In the genomic region with DNA sequence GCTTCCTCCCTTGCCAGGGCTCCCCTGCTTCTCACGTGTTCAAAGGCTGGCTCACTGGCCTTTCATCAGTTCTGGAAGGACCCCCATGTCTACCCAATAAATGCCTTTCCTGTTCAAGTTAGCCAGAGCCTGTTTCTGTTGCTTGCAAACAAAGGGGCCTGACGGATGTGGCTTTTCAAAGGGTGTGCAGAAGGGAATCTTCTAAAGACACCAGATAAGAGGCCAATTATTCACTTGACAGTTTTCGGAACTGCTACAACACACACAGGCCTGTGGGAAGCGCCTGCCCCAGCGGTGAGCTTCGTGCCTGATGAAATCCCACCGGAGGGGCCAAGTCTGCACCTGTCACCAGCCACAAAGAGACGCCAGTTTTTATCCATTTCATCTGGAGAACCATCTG, we compare ENCODE assay signal across 23 mouse cellular contexts. TPM values are rescaled to one million over a fixed set of nuclear protein-coding genes. Genes with fewer than 3 reads are reported as not detected.
A peak's percentile ranks its signal among the peaks of the same experiment; 100 is the strongest.
DNase-seq lines count a peak whose midpoint lies in the region; ATAC-seq lines count a peak whose summit lies in the region.
"Had no signal": no experiment of that assay in that cellular context is flagged by ENCODE, and none has a peak within 500 bp of the region (broad histone marks: within the 10 kb centered on the region; RNA-seq: fewer than 3 reads in every experiment).

No protein-coding gene starts in this region.

- no peaks in the 10 kb centered on the region for H3K9me3 ChIP-seq in hindbrain, embryonic 10.5 days
- H3K9me3 ChIP-seq in hindbrain, embryonic 14.5 days (ENCODE audit: control insufficient read depth, low read length): no peaks in the 10 kb centered on the region
- no peaks in the 10 kb centered on the region for H3K9me3 ChIP-seq in midbrain, embryonic 16.5 days (replicated peaks; ENCODE audit: control insufficient read depth, low read length, poor library complexity, severe bottlenecking)
- H3K9me3 ChIP-seq in midbrain, embryonic 13.5 days: no peaks in the 10 kb centered on the region
- H3K9me3 ChIP-seq: embryonic facial prominence, embryonic 15.5 days; heart, embryonic 15.5 days; limb, embryonic 15.5 days; liver, embryonic 15.5 days; lung, embryonic 15.5 days; megakaryocyte, embryonic 14.5 days; neural tube, embryonic 13.5 days had no signal

- H3K27me3 ChIP-seq in hindbrain, embryonic 10.5 days (ENCODE audit: insufficient read depth, poor library complexity, severe bottlenecking): no peaks in the 10 kb centered on the region
- H3K27me3 ChIP-seq in hindbrain, embryonic 14.5 days (ENCODE audit: control insufficient read depth, insufficient read depth, low read length): no peaks in the 10 kb centered on the region
- no peaks in the 10 kb centered on the region for H3K27me3 ChIP-seq in midbrain, embryonic 16.5 days (ENCODE audit: control insufficient read depth, insufficient read depth, low read depth, low read length)
- no peaks in the 10 kb centered on the region for H3K27me3 ChIP-seq in midbrain, embryonic 13.5 days
- H3K27me3 ChIP-seq: embryonic facial prominence, embryonic 15.5 days; heart, embryonic 15.5 days; limb, embryonic 15.5 days; liver, embryonic 15.5 days; lung, embryonic 15.5 days; megakaryocyte, embryonic 14.5 days; neural tube, embryonic 13.5 days had no signal

- peaks cover 8% of the 10 kb centered on the region for H3K4me1 ChIP-seq in hindbrain, embryonic 10.5 days (replicated peaks)
- H3K4me1 ChIP-seq in hindbrain, embryonic 14.5 days (replicated peaks; ENCODE audit: control insufficient read depth, insufficient read depth, low read length): 0 out of 2 replicates have a peak, but pooled peaks cover 2% of the 10 kb centered on the region
- no peaks in the 10 kb centered on the region for H3K4me1 ChIP-seq in midbrain, embryonic 16.5 days (ENCODE audit: control insufficient read depth, insufficient read depth, low read length)
- peaks cover 6% of the 10 kb centered on the region; the same call in 1 of the 2 replicates for H3K4me1 ChIP-seq in midbrain, embryonic 13.5 days (replicated peaks)
- H3K4me1 ChIP-seq: embryonic facial prominence, embryonic 15.5 days; heart, embryonic 15.5 days; limb, embryonic 15.5 days; liver, embryonic 15.5 days; lung, embryonic 15.5 days; megakaryocyte, embryonic 14.5 days had no signal

- H3K27ac ChIP-seq in hindbrain, embryonic 10.5 days: no peak overlapping the region
- no peak overlapping the region for H3K27ac ChIP-seq in hindbrain, embryonic 14.5 days
- H3K27ac ChIP-seq in midbrain, embryonic 16.5 days (ENCODE audit: low read length): no peak overlapping the region
- H3K27ac ChIP-seq in midbrain, embryonic 13.5 days: no peak overlapping the region
- H3K27ac ChIP-seq: embryonic facial prominence, embryonic 15.5 days; heart, embryonic 15.5 days; limb, embryonic 15.5 days; liver, embryonic 15.5 days; lung, embryonic 15.5 days; neural tube, embryonic 13.5 days had no signal

- H3K4me3 ChIP-seq in hindbrain, embryonic 10.5 days: no peak overlapping the region
- H3K4me3 ChIP-seq in hindbrain, embryonic 14.5 days (replicated peaks; ENCODE audit: low read length): no peak overlapping the region
- no peak overlapping the region for H3K4me3 ChIP-seq in midbrain, embryonic 16.5 days (ENCODE audit: low read depth, low read length)
- no peak overlapping the region for H3K4me3 ChIP-seq in midbrain, embryonic 13.5 days (replicated peaks)
- H3K4me3 ChIP-seq: embryonic facial prominence, embryonic 15.5 days; heart, embryonic 15.5 days; limb, embryonic 15.5 days; liver, embryonic 15.5 days; lung, embryonic 15.5 days; megakaryocyte, embryonic 14.5 days; neural tube, embryonic 13.5 days had no signal

- no peak overlapping the region for H3K4me2 ChIP-seq in hindbrain, embryonic 14.5 days (replicated peaks)
- H3K4me2 ChIP-seq in midbrain, embryonic 16.5 days (ENCODE audit: low read length): no peak overlapping the region
- H3K4me2 ChIP-seq in midbrain, embryonic 13.5 days (replicated peaks): no peak overlapping the region
- H3K4me2 ChIP-seq: embryonic facial prominence, embryonic 15.5 days; heart, embryonic 15.5 days; limb, embryonic 15.5 days; liver, embryonic 15.5 days; lung, embryonic 15.5 days; neural tube, embryonic 13.5 days had no signal

- H3K36me3 ChIP-seq in hindbrain, embryonic 10.5 days: no peaks in the 10 kb centered on the region
- no peaks in the 10 kb centered on the region for H3K36me3 ChIP-seq in hindbrain, embryonic 14.5 days (replicated peaks; ENCODE audit: control insufficient read depth, insufficient read depth)
- no peaks in the 10 kb centered on the region for H3K36me3 ChIP-seq in midbrain, embryonic 16.5 days (ENCODE audit: control insufficient read depth, insufficient read depth, low read length)
- no peaks in the 10 kb centered on the region for H3K36me3 ChIP-seq in midbrain, embryonic 13.5 days
- H3K36me3 ChIP-seq: embryonic facial prominence, embryonic 15.5 days; heart, embryonic 15.5 days; limb, embryonic 15.5 days; liver, embryonic 15.5 days; lung, embryonic 15.5 days; neural tube, embryonic 13.5 days had no signal

- ATAC-seq in hindbrain, embryonic 14.5 days (ENCODE audit: low FRiP score): no peak
- peak; percentile 54; the same call in 1 of the 2 replicates for ATAC-seq in midbrain, embryonic 16.5 days
- ATAC-seq in midbrain, embryonic 13.5 days: no peak
- ATAC-seq: activated CD4-positive, CD25-positive, alpha-beta regulatory T cell, adult 4 months; inflammation-experienced regulatory T-cells, adult 6 months had no signal

- peak; percentile 20 to 23 for DNase-seq in cerebellum, postnatal 10 days
- no peak for DNase-seq in cerebellum, adult 11 months
- peak; percentile 3 for DNase-seq in hindbrain, embryonic 10.5 days (ENCODE audit: low spot score)
- no peak for DNase-seq in hindbrain, embryonic 14.5 days (ENCODE audit: low spot score)
- peak; percentile 8 for DNase-seq in thymus, postnatal 25 days
- no peak for DNase-seq in frontal cortex, postnatal 10 days (ENCODE audit: low spot score in 2 of 2)
- DNase-seq: adrenal gland, postnatal 10 days; cerebellum, adult 9-10 months; heart, postnatal 36 days; kidney, adult 18-20 months; kidney, postnatal 4 days; lung, postnatal 36 days had no signal

- WGBS in hindbrain, embryonic 10.5 days: 19% methylated on average over 8 of the region's 8 CpGs
- WGBS in hindbrain, embryonic 14.5 days: 8% methylated on average over 8 of the region's 8 CpGs
- 12% methylated on average over 8 of the region's 8 CpGs for WGBS in midbrain, embryonic 16.5 days
- 16% methylated on average over 8 of the region's 8 CpGs for WGBS in midbrain, embryonic 13.5 days

- no peak overlapping the region for H3K9ac ChIP-seq in hindbrain, embryonic 14.5 days
- no peak overlapping the region for H3K9ac ChIP-seq in midbrain, embryonic 16.5 days (ENCODE audit: low read depth, low read length)
- no peak overlapping the region for H3K9ac ChIP-seq in midbrain, embryonic 13.5 days (replicated peaks)
- H3K9ac ChIP-seq: embryonic facial prominence, embryonic 15.5 days; heart, embryonic 15.5 days; limb, embryonic 15.5 days; liver, embryonic 15.5 days; lung, embryonic 15.5 days; neural tube, embryonic 13.5 days had no signal

RNA-seq across cellular contexts. Expression of gene Sod3, which starts 31.5 kb away (rescaled TPM):
- polyA plus RNA-seq in hindbrain, embryonic 10.5 days (2016; fragmentation: Nextera tagmentation; extraction: Ambion mirVana): 1.5 and 2.0 TPM in 2 replicates
- polyA plus RNA-seq in hindbrain, embryonic 14.5 days (2014; fragmentation: Nextera tagmentation; extraction: Ambion mirVana): 2.9 and 3.8 TPM in 2 replicates
- 1.8 and 2.8 TPM in 2 replicates for polyA plus RNA-seq in midbrain, embryonic 16.5 days (2015; fragmentation: Nextera tagmentation; extraction: Ambion mirVana)
- 0.50 and 0.52 TPM in 2 replicates for polyA plus RNA-seq in midbrain, embryonic 13.5 days (2015; fragmentation: Nextera tagmentation; extraction: Ambion mirVana)
- polyA plus RNA-seq: inflammation-experienced regulatory T-cells, adult 6 months had no signal

Comparison
In these comparisons a context has a peak if more than half of its experiments do, and no peak if none do; other contexts are left out.
1. DNase-seq: peak in cerebellum, postnatal 10 days (2 of 2), hindbrain, embryonic 10.5 days (single experiment) and thymus, postnatal 25 days (single experiment); none in cerebellum, adult 11 months (single experiment), hindbrain, embryonic 14.5 days (single experiment) and frontal cortex, postnatal 10 days (0 of 2).